Mouse (Mus musculus): ENCODE results near the gene Selenos. TPM values are rescaled to one million over a fixed set of nuclear protein-coding genes. Genes with fewer than 3 reads are reported as not detected.
A peak's percentile ranks its signal among the peaks of the same experiment; 100 is the strongest.
"Not testable (repeated sequence)": the region's sequence is repeated elsewhere in the genome, so short reads cannot be mapped to it uniquely, and the experiment has no call there.

Gene Selenos
- polyA plus RNA-seq, 1 experiment from 2014 or later: 83.2 TPM

GRCm38 (mm10) chr7:66053946-66054483 lies 25.4 kb upstream of the Selenos start:
- WGBS: 90% methylated on average over 4 of the region's 4 CpGs
- no peaks in the 10 kb centered on the region for H3K9me3 ChIP-seq

GRCm38 (mm10) chr7:66055356-66055755 lies 24.1 kb upstream of the Selenos start:
- not testable (repeated sequence) for H3K36me3 ChIP-seq (replicated peaks); DNase-seq (ENCODE audit: low spot score)
- WGBS: 16% methylated on average over 2 of the region's 2 CpGs

More at GRCm38 (mm10) chr7:66053946-66054483, 25.4 kb upstream of the Selenos start:
- Histone ChIP-seq H3K36me3 (replicated peaks) (no peaks in the 10 kb centered on the region), H3K4me1 (no peaks in the 10 kb centered on the region), H3K27me3 (replicated peaks; ENCODE audit: low read depth, poor library complexity, severe bottlenecking) (0 out of 2 replicates have a peak, but pooled peaks cover 5% of the 10 kb centered on the region), H3K27ac (replicated peaks) (no peak overlapping the region), H3K4me3 (no peak overlapping the region)
- no peak for DNase-seq (ENCODE audit: low spot score)

GRCm38 (mm10) chr7:66058703-66059102 lies 20.7 kb upstream of the Selenos start, which contains the start of gene Snrpa1:
Gene Snrpa1, plus strand, starts transcription at chr7:66059003.
- DNase-seq (ENCODE audit: low spot score): no peak
- peak within 1 kb of the TSS; percentile 84 for H3K4me3 ChIP-seq
- H3K27me3 ChIP-seq (replicated peaks; ENCODE audit: low read depth, poor library complexity, severe bottlenecking): 0 out of 2 replicates have a peak, but pooled peaks cover 5% of the 10 kb centered on the region
- H3K4me1 ChIP-seq: peaks cover 15% of the 10 kb centered on the region
- no peaks in the 10 kb centered on the region for H3K9me3 ChIP-seq
- no peak within 1 kb of the TSS; the same call in 1 of the 2 replicates for H3K27ac ChIP-seq (replicated peaks)
- H3K36me3 ChIP-seq (replicated peaks): peaks cover 16% of the 10 kb centered on the region
- 82% methylated on average over 1 of the region's 1 CpGs for WGBS

More at GRCm38 (mm10) chr7:66055356-66055755, 24.1 kb upstream of the Selenos start:
- not testable (repeated sequence) for H3K4me3 ChIP-seq; H3K9me3 ChIP-seq; H3K27me3 ChIP-seq (replicated peaks; ENCODE audit: low read depth, poor library complexity, severe bottlenecking); H3K4me1 ChIP-seq; H3K27ac ChIP-seq (replicated peaks)

- DNase-seq (ENCODE audit: low spot score): peak; percentile 93
- H3K27me3 ChIP-seq (replicated peaks; ENCODE audit: low read depth, poor library complexity, severe bottlenecking): 0 out of 2 replicates have a peak, but pooled peaks cover 5% of the 10 kb centered on the region
- peaks cover 15% of the 10 kb centered on the region for H3K4me1 ChIP-seq
- H3K27ac ChIP-seq (replicated peaks): peak overlapping the region; percentile 88
- WGBS: under 1% methylated on average over 64 of the region's 64 CpGs
- peaks cover 30% of the 10 kb centered on the region for H3K36me3 ChIP-seq (replicated peaks)
- H3K9me3 ChIP-seq: no peaks in the 10 kb centered on the region
- H3K4me3 ChIP-seq: peak overlapping the region; percentile 84
These were observed 19.1 kb upstream of the Selenos start for GRCm38 (mm10) chr7:66060066-66060956.

GRCm38 (mm10) chr7:66061057-66061456 lies 18.4 kb upstream of the Selenos start:
- Histone ChIP-seq H3K27ac (replicated peaks) (peak overlapping the region; percentile 88), H3K36me3 (replicated peaks) (peaks cover 38% of the 10 kb centered on the region), H3K4me1 (peaks cover 15% of the 10 kb centered on the region), H3K9me3 (no peaks in the 10 kb centered on the region), H3K27me3 (replicated peaks; ENCODE audit: low read depth, poor library complexity, severe bottlenecking) (0 out of 2 replicates have a peak, but pooled peaks cover 5% of the 10 kb centered on the region), H3K4me3 (peak overlapping the region; percentile 84)
- 1% methylated on average over 14 of the region's 14 CpGs for WGBS
- DNase-seq (ENCODE audit: low spot score): no peak

GRCm38 (mm10) chr7:66076411-66076810 lies 3.0 kb upstream of the Selenos start:
- H3K27me3 ChIP-seq (replicated peaks; ENCODE audit: low read depth, poor library complexity, severe bottlenecking): no peaks in the 10 kb centered on the region
- H3K27ac ChIP-seq (replicated peaks): no peak overlapping the region
- WGBS: 97% methylated on average over 2 of the region's 2 CpGs
- peaks cover 65% of the 10 kb centered on the region for H3K36me3 ChIP-seq (replicated peaks)
- peaks cover 17% of the 10 kb centered on the region for H3K4me1 ChIP-seq
- no peaks in the 10 kb centered on the region for H3K9me3 ChIP-seq
- no peak overlapping the region for H3K4me3 ChIP-seq
- no peak for DNase-seq (ENCODE audit: low spot score)

GRCm38 (mm10) chr7:66080231-66080613 lies 773 bp downstream of the Selenos start:
- peak; percentile 14 for DNase-seq (ENCODE audit: low spot score)
- Histone ChIP-seq H3K36me3 (replicated peaks) (peaks cover 65% of the 10 kb centered on the region), H3K27ac (replicated peaks) (peak overlapping the region; percentile 91), H3K9me3 (no peaks in the 10 kb centered on the region), H3K4me3 (peak overlapping the region; percentile 92), H3K4me1 (peaks cover 18% of the 10 kb centered on the region), H3K27me3 (replicated peaks; ENCODE audit: low read depth, poor library complexity, severe bottlenecking) (no peaks in the 10 kb centered on the region)
- WGBS: 46% methylated on average over 5 of the region's 5 CpGs

GRCm38 (mm10) chr7:66083757-66084156 lies 4.3 kb downstream of the Selenos start:
- Histone ChIP-seq H3K27ac (replicated peaks) (no peak overlapping the region), H3K9me3 (no peaks in the 10 kb centered on the region), H3K4me3 (no peak overlapping the region), H3K4me1 (peaks cover 17% of the 10 kb centered on the region), H3K27me3 (replicated peaks; ENCODE audit: low read depth, poor library complexity, severe bottlenecking) (no peaks in the 10 kb centered on the region), H3K36me3 (replicated peaks) (peaks cover 76% of the 10 kb centered on the region)
- no peak for DNase-seq (ENCODE audit: low spot score)
- WGBS: 93% methylated on average over 6 of the region's 6 CpGs

- H3K27me3 ChIP-seq (replicated peaks; ENCODE audit: low read depth, poor library complexity, severe bottlenecking): no peaks in the 10 kb centered on the region
- H3K9me3 ChIP-seq: no peaks in the 10 kb centered on the region
- peaks cover 14% of the 10 kb centered on the region for H3K4me1 ChIP-seq
- H3K27ac ChIP-seq (replicated peaks): no peak overlapping the region
- no peak for DNase-seq (ENCODE audit: low spot score)
- peaks cover 84% of the 10 kb centered on the region for H3K36me3 ChIP-seq (replicated peaks)
- WGBS: 88% methylated on average over 7 of the region's 7 CpGs
- H3K4me3 ChIP-seq: no peak overlapping the region
These were observed 5.1 kb downstream of the Selenos start for GRCm38 (mm10) chr7:66084546-66084945.

GRCm38 (mm10) chr7:66087652-66088051 lies 8.2 kb downstream of the Selenos start:
- H3K36me3 ChIP-seq (replicated peaks): peaks cover 98% of the 10 kb centered on the region
- 89% methylated on average over 4 of the region's 4 CpGs for WGBS
- no peak overlapping the region for H3K4me3 ChIP-seq
- H3K27me3 ChIP-seq (replicated peaks; ENCODE audit: low read depth, poor library complexity, severe bottlenecking): no peaks in the 10 kb centered on the region
- no peaks in the 10 kb centered on the region for H3K9me3 ChIP-seq
- DNase-seq (ENCODE audit: low spot score): no peak
- no peak overlapping the region for H3K27ac ChIP-seq (replicated peaks)
- H3K4me1 ChIP-seq: no peaks in the 10 kb centered on the region

- peaks cover 98% of the 10 kb centered on the region for H3K36me3 ChIP-seq (replicated peaks)
These were observed 8.6 kb downstream of the Selenos start for GRCm38 (mm10) chr7:66088077-66088476.

GRCm38 (mm10) chr7:66090676-66091190 lies 11.3 kb downstream of the Selenos start:
- Histone ChIP-seq H3K4me1 (no peaks in the 10 kb centered on the region), H3K36me3 (replicated peaks) (peaks cover 71% of the 10 kb centered on the region), H3K27ac (replicated peaks) (no peak overlapping the region), H3K9me3 (no peaks in the 10 kb centered on the region), H3K27me3 (replicated peaks; ENCODE audit: low read depth, poor library complexity, severe bottlenecking) (no peaks in the 10 kb centered on the region), H3K4me3 (no peak overlapping the region)
- DNase-seq (ENCODE audit: low spot score): no peak
- WGBS: 78% methylated on average over 11 of the region's 11 CpGs

More at GRCm38 (mm10) chr7:66088077-66088476, 8.6 kb downstream of the Selenos start:
- Histone ChIP-seq H3K4me1 (no peaks in the 10 kb centered on the region), H3K27ac (replicated peaks) (no peak overlapping the region), H3K9me3 (no peaks in the 10 kb centered on the region), H3K4me3 (no peak overlapping the region), H3K27me3 (replicated peaks; ENCODE audit: low read depth, poor library complexity, severe bottlenecking) (no peaks in the 10 kb centered on the region)
- 91% methylated on average over 2 of the region's 2 CpGs for WGBS
- no peak for DNase-seq (ENCODE audit: low spot score)

Data from embryonic facial prominence, embryonic 10.5 days (tissue).